Comparison of ENCODE assay signal across 8 mouse cellular contexts in the genomic region with DNA sequence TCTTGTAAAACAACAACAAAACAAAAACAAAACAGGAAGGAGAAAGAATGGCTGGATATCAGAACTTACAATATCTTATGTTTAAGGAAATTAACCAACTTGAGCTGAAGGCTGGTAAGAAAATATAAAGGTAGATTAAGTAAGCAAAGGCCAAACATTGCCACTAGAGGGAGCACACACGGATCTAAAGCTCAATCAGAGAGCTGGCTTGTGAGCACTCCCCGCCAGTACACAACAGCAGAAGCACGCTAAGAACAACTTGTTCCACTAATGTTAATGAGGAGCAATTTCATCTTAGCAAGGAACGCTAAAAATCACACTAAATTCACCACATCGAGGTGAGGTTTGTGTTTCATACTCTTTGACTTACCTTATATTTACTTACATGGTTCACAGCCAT. TPM values are rescaled to one million over a fixed set of nuclear protein-coding genes. Genes with fewer than 3 reads are reported as not detected.
A peak's percentile ranks its signal among the peaks of the same experiment; 100 is the strongest.
DNase-seq lines count a peak whose midpoint lies in the region; ATAC-seq and TF ChIP-seq lines count a peak whose summit lies in the region.
"Had no signal": no experiment of that assay in that cellular context is flagged by ENCODE, and none has a peak within 500 bp of the region (broad histone marks: within the 10 kb centered on the region; RNA-seq: fewer than 3 reads in every experiment).

No protein-coding gene starts in this region.

- no peaks in the 10 kb centered on the region for H3K79me2 ChIP-seq in MEL (ENCODE audit: control insufficient read depth, insufficient read depth, low read length, poor library complexity)

- intact Hi-C loops in left cerebral cortex, postnatal 14 days (cut with DNase I): loop anchor here (5.0 kb wide), 1 partner anchor 99 kb away; no protein-coding TSS in a partner anchor

- TF ChIP-seq POLR2A in MEL (IDR thresholded peaks at IDR 0.05; ENCODE audit: control insufficient read depth in 1 of 2, insufficient read depth in 1 of 2, low read depth in 1 of 2, low read length in 2 of 2, poor library complexity in 1 of 2): no peak

- WGBS in kidney, embryonic 15.5 days: 28% methylated on average over 5 of the region's 5 CpGs

- no peak overlapping the region for H3K27ac ChIP-seq in kidney, embryonic 15.5 days
- H3K27ac ChIP-seq in MEL (ENCODE audit: control insufficient read depth, low read depth, low read length): no peak overlapping the region
- H3K27ac ChIP-seq: limb, embryonic 15.5 days had no signal

- no peaks in the 10 kb centered on the region for H3K27me3 ChIP-seq in kidney, embryonic 15.5 days
- no peaks in the 10 kb centered on the region for H3K27me3 ChIP-seq in MEL (ENCODE audit: control insufficient read depth in 1 of 2, insufficient read depth in 2 of 2, low read length in 2 of 2)
- H3K27me3 ChIP-seq: limb, embryonic 15.5 days had no signal

- TF ChIP-seq EP300 in MEL (IDR thresholded peaks at IDR 0.05; ENCODE audit: low read depth in 1 of 2, low read length in 2 of 2): no peak

- no peaks in the 10 kb centered on the region for H3K9me3 ChIP-seq in kidney, embryonic 15.5 days (replicated peaks)
- no peaks in the 10 kb centered on the region for H3K9me3 ChIP-seq in MEL (replicated peaks; ENCODE audit: insufficient read depth, low read length)
- H3K9me3 ChIP-seq: limb, embryonic 15.5 days had no signal

- TF ChIP-seq RAD21 in MEL (IDR thresholded peaks at IDR 0.05; ENCODE audit: low read depth, low read length): peak; percentile 19

- H3K4me1 ChIP-seq in kidney, embryonic 15.5 days: no peaks in the 10 kb centered on the region
- no peaks in the 10 kb centered on the region for H3K4me1 ChIP-seq in MEL (ENCODE audit: control insufficient read depth in 1 of 2, insufficient read depth in 2 of 2, low read length in 2 of 2)
- H3K4me1 ChIP-seq: limb, embryonic 15.5 days had no signal

- H3K36me3 ChIP-seq in kidney, embryonic 15.5 days: peaks cover 92% of the 10 kb centered on the region
- peaks cover 0 to 26% of the 10 kb centered on the region in 2 experiments; a peak in 3 of 4 replicates for H3K36me3 ChIP-seq in MEL (ENCODE audit: control insufficient read depth in 1 of 2, insufficient read depth in 2 of 2, low read length in 2 of 2)

- peak; percentile 44 for DNase-seq in kidney, adult 18-20 months
- DNase-seq in MEL (ENCODE audit: low read depth, low spot score): peak; percentile 76
- peak; percentile 61 for DNase-seq in cerebellum, adult 8-10 months
- peak; percentile 54 for DNase-seq in heart, postnatal 4 days
- peak; percentile 79 to 86 for DNase-seq in left cerebral cortex, postnatal 14 days (ENCODE audit: low spot score in 2 of 2)
- DNase-seq in right cerebral cortex, postnatal 14 days: peak; percentile 60

- H3K9ac ChIP-seq in kidney, embryonic 15.5 days: no peak overlapping the region
- no peak overlapping the region for H3K9ac ChIP-seq in MEL (ENCODE audit: control insufficient read depth, low read depth, low read length, poor library complexity, severe bottlenecking)
- H3K9ac ChIP-seq: limb, embryonic 15.5 days had no signal

- H3K4me3 ChIP-seq in kidney, embryonic 15.5 days (replicated peaks): no peak overlapping the region
- no peak overlapping the region for H3K4me3 ChIP-seq in MEL (ENCODE audit: control insufficient read depth in 1 of 2, insufficient read depth in 1 of 2, low read depth in 2 of 2, low read length in 2 of 2)
- H3K4me3 ChIP-seq: limb, embryonic 15.5 days had no signal

- ATAC-seq in kidney, embryonic 15.5 days (replicated peaks; ENCODE audit: low FRiP score): no peak

- TF ChIP-seq CTCF in MEL (IDR thresholded peaks at IDR 0.05 in 2 of 3, conservative IDR thresholded peaks at IDR 0.05 in 1 of 3; ENCODE audit: control insufficient read depth in 1 of 3, insufficient read depth in 1 of 3, low read depth in 2 of 3, low read length in 3 of 3, poor library complexity in 1 of 3, severe bottlenecking in 1 of 3): peak; percentile 40 to 76 (median 73)

- H3K4me2 ChIP-seq in kidney, embryonic 15.5 days: no peak overlapping the region
- H3K4me2 ChIP-seq: limb, embryonic 15.5 days had no signal

TF ChIP-seq in MEL, 35 proteins besides CTCF, POLR2A, EP300 and RAD21:
- 0 out of 2 replicates have a peak, but pooled peaks have one; percentile 38 for TF ChIP-seq JUND (IDR thresholded peaks at IDR 0.05; ENCODE audit: low read depth, low read length)
- peak; percentile 54 for TF ChIP-seq SMC3 (IDR thresholded peaks at IDR 0.05; ENCODE audit: low read depth, low read length)
- no peak for TF ChIP-seq E2F4 (IDR thresholded peaks at IDR 0.05; ENCODE audit: borderline replicate concordance, low read depth, low read length)

RNA-seq across cellular contexts. Expression of a gene that starts 29.1 kb away (rescaled TPM):
- 123 and 138 TPM in 2 replicates for polyA plus RNA-seq in kidney, embryonic 15.5 days (2015; fragmentation: Nextera tagmentation; extraction: Ambion mirVana)
- total RNA-seq in MEL (2012; rRNA removed): 58.7 and 60.4 TPM in 2 replicates
- polyA plus RNA-seq in MEL (2012; ENCODE audit: insufficient read depth in 1 of 2, insufficient read length in 2 of 2, low read depth in 1 of 2, low replicate concordance in 2 of 2, missing spikeins in 1 of 2): 100 to 1,000 TPM; 161 to 187 TPM
- 10 to 100 TPM; 81.3 to 82.1 TPM for total RNA-seq in heart, postnatal 4 days (2021)
- total RNA-seq in left cerebral cortex, postnatal 14 days (2021): 100 to 1,000 TPM; 140 TPM

RNA-seq across cellular contexts. Expression of a gene that starts 52.1 kb away (rescaled TPM):
- polyA plus RNA-seq in kidney, embryonic 15.5 days (2015; fragmentation: Nextera tagmentation; extraction: Ambion mirVana): 0.93 and 1.7 TPM in 2 replicates
- total RNA-seq in MEL (2012; rRNA removed): 2.2 and 3.2 TPM in 2 replicates
- 1 to 10 TPM in 1 of 2 experiments, not detected in 1; 5.9 TPM for polyA plus RNA-seq in MEL (2012; ENCODE audit: insufficient read depth in 1 of 2, insufficient read length in 2 of 2, low read depth in 1 of 2, low replicate concordance in 2 of 2, missing spikeins in 1 of 2)
- total RNA-seq in heart, postnatal 4 days (2021): 10 to 100 TPM; 60.5 to 63.8 TPM
- total RNA-seq in left cerebral cortex, postnatal 14 days (2021): 1 to 10 TPM; 4.5 to 5.6 TPM

Comparison
In these comparisons a context has a peak if more than half of its experiments do, and no peak if none do; other contexts are left out.
1. RNA of a gene that starts 52.1 kb away (total RNA-seq): 60.5 to 63.8 TPM in heart, postnatal 4 days; 4.5 to 5.6 TPM in left cerebral cortex, postnatal 14 days and 2.2 to 3.2 TPM in MEL; every median in the first group is over 4 times any median in the second.
2. Peak in every context shown above with its lines, with median percentiles within 50 percentile points of each other: DNase-seq.